Mouse (Mus musculus): ENCODE measurements around the gene Atxn1. TPM values are rescaled to one million over a fixed set of nuclear protein-coding genes. Genes with fewer than 3 reads are reported as not detected.

The Atxn1 gene
- polyA plus RNA-seq, 1 experiment from 2014 or later: 4.6 TPM

GRCm38 (mm10) chr13:45693534-45693933, 271.3 kb downstream of the Atxn1 start:
- no peak for ATAC-seq (ENCODE audit: insufficient number of reproducible peaks, insufficient read depth, low FRiP score, low TSS enrichment)
- H3K4me1 ChIP-seq: peaks cover 10% of the 10 kb centered on the region
- H3K36me3 ChIP-seq: no peaks in the 10 kb centered on the region
- H3K4me2 ChIP-seq (replicated peaks): no peak overlapping the region
- no peaks in the 10 kb centered on the region for H3K27me3 ChIP-seq
- H3K27ac ChIP-seq: no peak overlapping the region
- H3K4me3 ChIP-seq: no peak overlapping the region
- no peak overlapping the region for H3K9ac ChIP-seq
- H3K9me3 ChIP-seq: no peaks in the 10 kb centered on the region
- WGBS: 29% methylated on average over 11 of the region's 11 CpGs

- Histone ChIP-seq H3K4me2 (replicated peaks) (no peak overlapping the region), H3K9ac (no peak overlapping the region), H3K4me1 (peaks cover 10% of the 10 kb centered on the region), H3K9me3 (no peaks in the 10 kb centered on the region), H3K4me3 (no peak overlapping the region), H3K27me3 (no peaks in the 10 kb centered on the region), H3K27ac (no peak overlapping the region), H3K36me3 (no peaks in the 10 kb centered on the region)
- 77% methylated on average over 4 of the region's 4 CpGs for WGBS
- no peak for ATAC-seq (ENCODE audit: insufficient number of reproducible peaks, insufficient read depth, low FRiP score, low TSS enrichment)
Observed at GRCm38 (mm10) chr13:45693126-45693525, 271.7 kb downstream of the Atxn1 start.

GRCm38 (mm10) chr13:45692440-45692839, 272.4 kb downstream of the Atxn1 start:
- no peak for ATAC-seq (ENCODE audit: insufficient number of reproducible peaks, insufficient read depth, low FRiP score, low TSS enrichment)
- Histone ChIP-seq H3K4me3 (no peak overlapping the region), H3K4me2 (replicated peaks) (no peak overlapping the region), H3K27me3 (no peaks in the 10 kb centered on the region), H3K9me3 (no peaks in the 10 kb centered on the region), H3K36me3 (no peaks in the 10 kb centered on the region), H3K27ac (no peak overlapping the region), H3K9ac (no peak overlapping the region), H3K4me1 (peaks cover 10% of the 10 kb centered on the region)
- 59% methylated on average over 9 of the region's 9 CpGs for whole genome bisulfite sequencing

GRCm38 (mm10) chr13:45690426-45690825, 274.4 kb downstream of the Atxn1 start:
- no peaks in the 10 kb centered on the region for H3K9me3 ChIP-seq
- H3K9ac ChIP-seq: no peak overlapping the region
- no peak overlapping the region for H3K4me2 ChIP-seq (replicated peaks)
- no peak overlapping the region for H3K4me3 ChIP-seq
- H3K27me3 ChIP-seq: no peaks in the 10 kb centered on the region
- no peak for ATAC-seq (ENCODE audit: insufficient number of reproducible peaks, insufficient read depth, low FRiP score, low TSS enrichment)
- peaks cover 13% of the 10 kb centered on the region for H3K4me1 ChIP-seq
- H3K36me3 ChIP-seq: no peaks in the 10 kb centered on the region
- 58% methylated on average over 1 of the region's 1 CpGs for WGBS
- no peak overlapping the region for H3K27ac ChIP-seq

- no peak overlapping the region for H3K4me3 ChIP-seq
- H3K9ac ChIP-seq: no peak overlapping the region
- ATAC-seq (ENCODE audit: insufficient number of reproducible peaks, insufficient read depth, low FRiP score, low TSS enrichment): no peak
- H3K27me3 ChIP-seq: no peaks in the 10 kb centered on the region
- WGBS: 63% methylated on average over 2 of the region's 2 CpGs
- no peak overlapping the region for H3K4me2 ChIP-seq (replicated peaks)
- no peaks in the 10 kb centered on the region for H3K36me3 ChIP-seq
- peaks cover 15% of the 10 kb centered on the region for H3K4me1 ChIP-seq
- H3K27ac ChIP-seq: no peak overlapping the region
- H3K9me3 ChIP-seq: no peaks in the 10 kb centered on the region
Observed at GRCm38 (mm10) chr13:45688864-45689263, 275.9 kb downstream of the Atxn1 start.

- no peak for ATAC-seq (ENCODE audit: insufficient number of reproducible peaks, insufficient read depth, low FRiP score, low TSS enrichment)
- Histone ChIP-seq H3K4me1 (peaks cover 6% of the 10 kb centered on the region; the same call in 1 of the 2 replicates), H3K4me3 (no peak overlapping the region), H3K36me3 (no peaks in the 10 kb centered on the region), H3K9ac (no peak overlapping the region), H3K9me3 (no peaks in the 10 kb centered on the region), H3K4me2 (replicated peaks) (no peak overlapping the region), H3K27ac (no peak overlapping the region), H3K27me3 (no peaks in the 10 kb centered on the region)
- WGBS: 94% methylated on average over 8 of the region's 8 CpGs
Observed at GRCm38 (mm10) chr13:45687581-45687980, 277.2 kb downstream of the Atxn1 start.

- no peak for ATAC-seq (ENCODE audit: insufficient number of reproducible peaks, insufficient read depth, low FRiP score, low TSS enrichment)
- Histone ChIP-seq H3K27me3 (no peaks in the 10 kb centered on the region), H3K4me3 (no peak overlapping the region), H3K4me2 (replicated peaks) (no peak overlapping the region), H3K27ac (no peak overlapping the region), H3K9me3 (no peaks in the 10 kb centered on the region), H3K36me3 (no peaks in the 10 kb centered on the region), H3K4me1 (0 out of 2 replicates have a peak, but pooled peaks cover 5% of the 10 kb centered on the region), H3K9ac (no peak overlapping the region)
- 56% methylated on average over 3 of the region's 3 CpGs for WGBS
Observed at GRCm38 (mm10) chr13:45686309-45686582, 278.6 kb downstream of the Atxn1 start.

- Histone ChIP-seq H3K4me3 (no peak overlapping the region), H3K27ac (no peak overlapping the region), H3K27me3 (no peaks in the 10 kb centered on the region), H3K36me3 (no peaks in the 10 kb centered on the region), H3K4me1 (0 out of 2 replicates have a peak, but pooled peaks cover 5% of the 10 kb centered on the region), H3K9ac (no peak overlapping the region), H3K4me2 (replicated peaks) (no peak overlapping the region), H3K9me3 (no peaks in the 10 kb centered on the region)
- no peak for ATAC-seq (ENCODE audit: insufficient number of reproducible peaks, insufficient read depth, low FRiP score, low TSS enrichment)
- 80% methylated on average over 7 of the region's 7 CpGs for WGBS
Observed at GRCm38 (mm10) chr13:45685575-45686308, 279.1 kb downstream of the Atxn1 start.

- H3K36me3 ChIP-seq: no peaks in the 10 kb centered on the region
- no peak overlapping the region for H3K4me2 ChIP-seq (replicated peaks)
- H3K9ac ChIP-seq: no peak overlapping the region
- no peak overlapping the region for H3K27ac ChIP-seq
- H3K4me3 ChIP-seq: no peak overlapping the region
- 78% methylated on average over 4 of the region's 4 CpGs for WGBS
- no peaks in the 10 kb centered on the region for H3K9me3 ChIP-seq
- ATAC-seq (ENCODE audit: insufficient number of reproducible peaks, insufficient read depth, low FRiP score, low TSS enrichment): no peak
- H3K4me1 ChIP-seq: 0 out of 2 replicates have a peak, but pooled peaks cover 5% of the 10 kb centered on the region
- no peaks in the 10 kb centered on the region for H3K27me3 ChIP-seq
Observed at GRCm38 (mm10) chr13:45684891-45685311, 279.9 kb downstream of the Atxn1 start.

- ATAC-seq (ENCODE audit: insufficient number of reproducible peaks, insufficient read depth, low FRiP score, low TSS enrichment): no peak
- H3K9ac ChIP-seq: no peak overlapping the region
- no peak overlapping the region for H3K4me2 ChIP-seq (replicated peaks)
- no peak overlapping the region for H3K4me3 ChIP-seq
- no peaks in the 10 kb centered on the region for H3K9me3 ChIP-seq
- H3K36me3 ChIP-seq: no peaks in the 10 kb centered on the region
- WGBS: 72% methylated on average over 3 of the region's 3 CpGs
- no peak overlapping the region for H3K27ac ChIP-seq
- H3K27me3 ChIP-seq: no peaks in the 10 kb centered on the region
- 0 out of 2 replicates have a peak, but pooled peaks cover 5% of the 10 kb centered on the region for H3K4me1 ChIP-seq
Observed at GRCm38 (mm10) chr13:45683991-45684390, 280.8 kb downstream of the Atxn1 start.

- no peak for ATAC-seq (ENCODE audit: insufficient number of reproducible peaks, insufficient read depth, low FRiP score, low TSS enrichment)
- Histone ChIP-seq H3K9me3 (no peaks in the 10 kb centered on the region), H3K27ac (no peak overlapping the region), H3K4me2 (replicated peaks) (no peak overlapping the region), H3K27me3 (no peaks in the 10 kb centered on the region), H3K36me3 (no peaks in the 10 kb centered on the region), H3K9ac (no peak overlapping the region), H3K4me3 (no peak overlapping the region), H3K4me1 (0 out of 2 replicates have a peak, but pooled peaks cover 4% of the 10 kb centered on the region)
- WGBS: 78% methylated on average over 5 of the region's 5 CpGs
Observed at GRCm38 (mm10) chr13:45681196-45681595, 283.6 kb downstream of the Atxn1 start.

GRCm38 (mm10) chr13:45680651-45681050, 284.2 kb downstream of the Atxn1 start:
- Histone ChIP-seq H3K4me3 (no peak overlapping the region), H3K27ac (no peak overlapping the region), H3K9me3 (no peaks in the 10 kb centered on the region), H3K9ac (no peak overlapping the region), H3K4me2 (replicated peaks) (no peak overlapping the region), H3K27me3 (no peaks in the 10 kb centered on the region), H3K36me3 (no peaks in the 10 kb centered on the region), H3K4me1 (0 out of 2 replicates have a peak, but pooled peaks cover 3% of the 10 kb centered on the region)
- no peak for ATAC-seq (ENCODE audit: insufficient number of reproducible peaks, insufficient read depth, low FRiP score, low TSS enrichment)
- WGBS: 54% methylated on average over 5 of the region's 5 CpGs

Measured in embryonic facial prominence, embryonic 12.5 days (tissue).